Mouse (Mus musculus) induced T-regulatory cell, adult 2 months (primary cell): ENCODE measurements around the gene Sphk2.
"Not testable (repeated sequence)": the region's sequence is repeated elsewhere in the genome, so short reads cannot be mapped to it uniquely, and the experiment has no call there.

ENCODE experiments used
- DNase-seq: peaks from one replicate; pipeline ENCODE4 v3.0.0-alpha.2; 2012; ENCODE audit warnings: low read depth

Gene Sphk2

GRCm38 (mm10) chr7:45693921-45694591 is 23.7 kb downstream of the Sphk2 start, which contains the start of gene Sec1:
Gene Sec1, minus strand, starts transcription at chr7:45694402.
- no peak for DNase-seq

DNA sequence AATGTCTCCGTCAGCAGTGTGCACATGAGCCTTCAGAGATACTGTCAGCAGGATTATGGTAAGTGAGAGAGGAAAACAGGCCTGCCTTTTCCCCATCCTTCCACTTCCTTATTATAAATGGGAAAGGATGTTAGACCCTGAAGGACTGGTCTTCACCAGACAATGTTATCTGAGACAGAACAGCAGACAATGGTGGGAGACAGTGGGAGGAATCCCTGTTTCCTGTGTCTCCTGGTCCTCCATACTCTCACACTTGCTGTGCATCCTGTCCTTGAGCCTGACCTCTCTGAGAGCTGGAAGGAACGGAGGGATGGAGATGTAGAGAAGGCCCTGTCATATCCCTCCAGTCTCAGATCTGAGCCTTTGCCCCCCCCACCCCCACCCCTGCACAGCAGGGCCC is 25.4 kb downstream of the Sphk2 start:
- DNase-seq, result no peak

- DNase-seq, result no peak
Measured at GRCm38 (mm10) chr7:45689800-45690199, 28.0 kb downstream of the Sphk2 start.

DNA sequence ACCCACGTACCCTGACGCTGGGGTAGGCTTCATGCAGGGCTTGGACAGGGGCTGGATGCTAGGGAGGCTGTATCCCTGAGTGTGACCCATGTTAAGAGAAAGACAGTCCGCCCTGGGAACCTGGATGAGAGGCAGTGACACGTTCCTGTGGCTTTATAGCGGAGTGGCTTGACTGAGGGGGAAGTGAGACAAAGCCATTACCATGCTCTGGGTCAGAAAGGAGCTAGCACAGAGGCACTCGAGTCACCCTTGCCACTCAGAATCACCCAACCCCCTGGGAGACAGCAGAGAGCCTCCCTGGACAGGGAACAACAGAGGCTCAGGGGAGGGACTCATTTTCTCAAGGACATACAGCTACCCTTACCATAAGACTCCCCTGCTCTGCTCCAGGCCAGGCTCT is 28.7 kb downstream of the Sphk2 start:
- DNase-seq, result no peak

DNA sequence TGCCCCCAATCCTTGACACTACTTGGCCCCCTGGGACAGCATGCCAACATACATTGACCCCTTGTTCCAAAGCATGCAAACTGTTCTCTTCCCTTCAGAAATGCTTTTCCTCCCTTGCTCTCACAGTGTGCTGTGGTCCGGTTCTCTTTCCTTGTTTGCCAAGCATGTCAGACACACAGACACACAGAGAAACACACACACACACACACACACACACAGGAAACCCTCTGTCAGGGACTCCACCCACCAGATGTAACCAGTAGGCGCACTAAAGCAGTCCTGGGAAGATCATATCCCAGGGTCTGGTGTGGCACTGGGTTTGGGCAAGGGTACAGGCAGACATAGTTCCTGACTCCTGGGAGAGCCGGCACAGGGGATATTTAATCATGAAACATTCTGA is 31.0 kb downstream of the Sphk2 start:
- DNase-seq, result no peak

- DNase-seq, result no peak
Measured at GRCm38 (mm10) chr7:45685811-45686210, 32.0 kb downstream of the Sphk2 start.

DNA sequence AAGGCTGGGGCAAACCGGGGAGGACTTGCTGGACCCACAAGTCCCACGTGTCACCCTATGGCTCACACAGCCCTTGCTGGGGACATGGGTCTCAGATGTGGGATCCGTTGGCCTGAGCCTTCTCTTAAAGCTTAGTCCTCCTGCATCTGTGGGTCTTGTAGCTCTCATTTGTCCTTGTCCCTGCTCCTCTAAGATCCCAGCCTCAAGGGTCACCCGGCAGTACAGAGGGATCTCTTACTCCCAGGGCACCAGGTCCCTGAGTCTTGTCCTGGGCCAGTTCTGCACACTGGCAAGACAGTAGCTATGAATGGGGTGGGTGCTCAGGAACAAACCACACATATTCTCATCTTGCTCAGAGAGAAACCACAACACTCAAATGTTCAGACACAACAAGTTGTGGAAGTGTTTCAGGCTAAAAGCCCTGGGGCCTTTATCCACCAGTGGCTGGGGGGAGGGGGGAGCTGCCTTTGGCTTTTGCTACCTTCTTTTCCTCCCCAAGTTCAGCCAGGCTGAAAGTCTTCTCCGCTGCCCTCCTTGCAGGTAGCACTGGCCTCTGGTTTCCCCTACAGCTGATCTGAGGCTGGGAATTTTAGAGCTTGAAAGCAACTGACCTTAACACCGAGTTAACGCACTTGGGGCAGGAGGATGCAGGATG is 34.3 kb downstream of the Sphk2 start, which contains the start of gene Ntn5:
Gene Ntn5 (plus strand): TSS at position 627 of the 655 bp plus-strand sequence.
- peak; percentile 32 for DNase-seq

DNA sequence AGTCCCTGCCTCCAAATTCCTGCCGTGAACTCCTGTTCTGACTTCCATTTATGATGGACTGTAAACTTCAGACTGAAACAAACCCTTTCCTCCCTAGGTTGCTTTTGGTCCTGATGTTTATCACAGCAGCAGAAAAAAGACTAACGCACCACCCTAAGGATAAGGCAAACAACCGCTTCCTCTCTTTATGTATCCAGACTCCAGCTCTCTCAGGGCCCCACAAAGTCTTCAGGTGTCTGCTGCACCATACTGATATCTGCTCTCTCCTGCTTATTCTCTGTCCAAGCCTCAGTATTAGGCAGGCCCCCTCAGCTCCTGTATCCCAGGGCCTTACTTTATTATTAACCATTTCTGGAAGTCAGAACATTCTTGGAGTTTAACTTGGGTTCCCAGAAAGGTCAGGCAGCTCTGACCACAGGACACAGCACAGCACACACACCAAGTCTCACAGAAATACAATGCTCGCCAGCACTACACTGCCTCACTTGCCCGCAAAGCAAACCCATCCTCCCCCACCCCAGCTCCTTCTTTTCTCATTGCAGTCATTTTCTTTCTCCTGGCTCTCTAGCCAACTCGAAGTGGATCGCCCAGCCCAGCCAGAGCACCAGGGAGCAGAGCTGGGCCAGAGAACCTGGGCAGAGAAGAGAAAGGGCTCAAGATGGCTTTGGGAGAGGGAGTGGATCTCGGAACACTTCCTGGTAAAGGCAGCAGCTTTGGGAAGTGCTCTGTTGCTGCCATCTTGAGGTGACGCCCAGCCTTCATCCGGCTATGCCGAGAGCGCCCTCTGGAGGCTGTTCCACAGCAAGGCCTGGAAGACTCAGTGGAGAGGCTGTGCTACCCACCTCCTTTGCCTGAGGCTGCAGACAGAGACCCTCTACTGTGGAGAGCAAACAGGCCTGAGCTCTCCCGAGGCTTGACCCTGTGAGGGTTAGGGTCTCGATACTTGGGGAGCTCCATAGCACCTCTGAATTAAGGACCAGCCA is 35.4 kb downstream of the Sphk2 start:
- peak; percentile 92 for DNase-seq

GRCm38 (mm10) chr7:45681046-45681736 is 36.6 kb downstream of the Sphk2 start:
- peak; percentile 52 for DNase-seq

DNA sequence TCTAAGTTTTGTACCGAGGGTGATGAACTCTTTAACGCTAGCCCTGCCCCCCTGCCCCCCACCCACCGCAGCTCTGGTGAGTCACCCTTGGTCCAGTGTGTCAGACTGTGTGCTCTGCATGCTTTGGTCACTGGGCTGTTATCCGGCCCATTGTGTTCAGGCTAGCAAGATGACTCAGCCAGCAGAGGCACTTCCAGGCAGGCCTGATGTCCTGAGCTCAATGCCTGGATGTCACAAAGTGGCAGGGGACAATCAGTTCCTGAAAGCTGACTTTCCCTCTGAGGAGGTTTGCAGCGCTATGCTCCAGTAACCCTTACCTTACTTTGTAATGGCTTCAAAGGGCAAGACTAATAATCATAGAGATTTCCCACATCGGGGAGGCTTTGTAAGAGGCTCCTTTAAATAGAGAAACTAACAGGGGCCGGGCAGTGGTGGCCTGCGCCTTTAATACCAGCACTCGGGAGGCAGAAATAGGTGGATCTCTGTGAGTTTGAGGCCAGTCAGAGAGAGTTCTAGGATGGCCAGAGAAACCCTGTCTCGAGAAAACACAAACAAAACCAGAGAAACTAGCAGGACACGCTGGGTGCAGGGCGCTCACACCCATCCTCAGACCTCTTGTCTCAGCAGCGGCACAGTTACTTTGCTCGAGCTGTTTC is 37.7 kb downstream of the Sphk2 start:
- no peak for DNase-seq

DNA sequence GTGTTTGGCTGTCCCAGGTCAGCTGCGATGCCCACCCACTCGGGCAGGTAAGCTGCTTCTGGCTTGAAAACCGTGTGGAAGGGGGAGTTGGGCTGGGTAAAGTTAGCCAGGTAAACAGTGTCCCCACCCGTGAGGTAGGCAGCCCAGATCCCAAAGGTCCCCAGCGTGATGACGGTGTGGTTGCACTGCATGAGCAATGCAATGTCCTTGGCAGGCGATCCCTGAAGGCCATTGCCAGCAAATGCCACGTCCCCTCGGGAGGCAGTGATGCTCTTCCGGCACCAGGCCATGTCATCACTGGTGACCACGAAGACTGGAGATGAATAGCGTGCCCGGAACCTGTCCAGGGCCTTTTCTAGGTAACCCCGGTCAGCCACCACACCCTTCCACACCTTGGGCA is 39.3 kb downstream of the Sphk2 start:
- DNase-seq, result no peak

DNA sequence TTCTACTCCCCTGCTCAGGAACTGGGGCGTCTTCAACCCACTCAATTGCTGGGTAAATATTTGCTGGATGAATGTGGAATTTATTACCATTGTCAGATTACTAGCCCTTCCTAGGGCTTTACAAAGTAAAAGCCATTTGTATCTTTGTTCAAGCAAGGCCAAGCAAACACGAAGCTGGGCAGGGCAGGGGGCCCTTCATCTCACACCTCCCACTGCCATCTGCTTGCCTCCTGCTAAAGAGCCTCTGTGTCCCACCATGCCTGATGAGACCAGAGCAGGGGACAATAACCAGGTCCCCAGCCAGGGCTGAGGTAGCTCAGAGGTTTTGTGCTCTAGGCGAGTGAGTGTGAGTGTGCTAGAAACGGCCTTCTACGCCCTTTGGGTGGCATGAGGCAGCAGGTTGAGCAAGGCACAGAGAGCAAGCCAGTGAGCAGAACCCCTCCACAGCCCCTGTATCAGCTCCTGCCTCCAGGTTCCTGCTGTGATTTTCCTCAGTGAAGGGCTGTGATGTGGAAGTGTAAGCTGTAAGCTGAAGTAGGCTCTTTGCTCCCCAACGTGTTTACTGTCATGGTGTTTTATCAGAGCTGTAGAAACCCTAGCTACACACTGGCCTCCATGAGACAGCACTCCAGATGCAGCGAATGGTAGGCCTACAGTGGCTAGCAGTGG is 40.0 kb downstream of the Sphk2 start:
- DNase-seq, result no peak

DNA sequence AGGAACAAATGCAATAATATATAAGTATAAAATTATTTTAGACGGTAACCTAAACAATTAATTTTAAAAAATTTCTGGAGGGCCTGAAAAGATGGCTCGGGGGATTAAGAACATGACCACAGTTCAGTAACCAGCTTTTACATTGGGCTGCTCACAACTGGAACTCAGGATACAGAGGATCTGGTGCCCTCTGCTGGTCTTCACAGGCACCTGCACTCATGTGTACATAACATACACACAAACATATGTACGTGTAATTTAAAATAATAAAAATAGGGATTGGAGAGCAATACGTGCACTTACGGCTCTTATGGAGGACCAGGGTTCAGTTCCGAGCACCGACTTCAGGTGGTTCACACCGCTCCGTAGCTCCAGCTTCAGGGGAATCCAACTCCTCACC is 48.9 kb downstream of the Sphk2 start:
- DNase-seq, result peak; percentile 53

DNA sequence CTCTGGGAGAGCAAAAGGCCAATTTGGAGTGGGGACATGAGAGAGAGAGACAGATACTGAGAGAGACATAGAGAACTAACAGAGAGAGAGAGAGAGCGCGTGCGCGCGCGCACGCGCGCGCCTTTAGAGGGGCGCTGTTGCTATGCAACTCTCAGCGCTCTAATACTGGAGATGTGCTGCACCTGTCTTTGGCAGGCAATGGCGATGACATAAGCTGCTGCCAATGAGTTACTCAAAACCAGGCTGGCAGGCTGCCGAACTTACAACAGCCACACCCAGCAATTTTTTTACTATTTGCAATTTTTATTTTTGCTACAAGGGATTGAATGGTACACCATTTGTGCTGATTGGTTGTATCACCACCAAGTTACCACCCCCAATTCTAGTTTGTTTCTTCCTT is 50.0 kb downstream of the Sphk2 start:
- DNase-seq, result no peak

DNA sequence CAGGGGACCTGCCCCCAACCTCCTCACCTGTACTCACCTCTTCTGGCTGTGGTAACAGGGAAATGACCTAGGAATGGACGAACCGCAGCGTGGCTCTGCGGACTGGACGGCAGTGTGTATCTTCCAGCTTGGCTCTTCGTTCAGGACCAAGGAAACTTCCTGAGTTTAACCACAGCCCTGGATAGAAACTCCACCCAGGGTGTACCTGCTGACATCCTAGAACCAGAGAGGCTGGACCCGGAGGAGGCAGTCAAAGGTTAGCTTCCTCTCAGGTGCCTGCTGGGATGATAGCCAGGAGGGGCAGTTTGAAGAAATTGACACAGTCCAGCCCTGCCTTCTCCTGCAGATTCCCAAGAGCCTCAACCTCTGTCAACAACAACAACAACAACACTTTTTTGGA is 51.6 kb downstream of the Sphk2 start, which contains the start of gene Fut2:
Gene Fut2 (minus strand): TSS at position 234 of the 400 bp plus-strand sequence.
- DNase-seq, result no peak

GRCm38 (mm10) chr7:45665303-45666138 is 52.3 kb downstream of the Sphk2 start:
- DNase-seq, result no peak

DNA sequence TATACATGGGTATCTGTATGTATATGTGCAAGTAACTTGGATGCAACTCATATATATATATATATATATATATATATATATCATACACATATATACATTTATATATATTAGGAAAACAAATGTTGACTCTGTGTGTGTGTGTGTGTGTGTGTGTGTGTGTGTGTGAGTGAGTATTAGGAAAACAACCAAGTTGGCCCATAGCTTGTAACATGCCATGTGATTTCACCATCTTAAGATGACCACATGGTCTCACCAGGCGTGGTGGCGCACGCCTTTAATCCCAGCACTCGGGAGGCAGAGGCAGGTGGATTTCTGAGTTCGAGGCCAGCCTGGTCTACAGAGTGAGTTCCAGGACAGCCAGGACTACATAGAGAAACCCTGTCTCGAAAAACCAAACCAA is 56.1 kb downstream of the Sphk2 start:
- not testable (repeated sequence) for DNase-seq

GRCm38 (mm10) chr7:45660746-45661478 is 56.9 kb downstream of the Sphk2 start:
- no peak for DNase-seq
